Mouse (Mus musculus) CH12.LX (cell line): ENCODE measurements at regions not wholly inside any gene's neighbourhood (a gene's known extent, or its start where the extent isn't known, plus 50 kb on each side); places are given as distances from the start of the nearest gene placed in this dataset.

Experiments used
- DNase-seq: peaks from one replicate; pipeline ENCODE4 v3.0.0-alpha.2; 2013; ENCODE audit errors: extremely low read depth
- H3K27ac ChIP-seq: 2 replicates; pipeline ENCODE4 v1.5.1; 2012; ENCODE audit warnings: low read depth, mild to moderate bottlenecking, control low read depth, moderate library complexity; ENCODE audit not compliant: insufficient read depth
- H3K27me3 ChIP-seq: replicated peaks from 2 replicates; pipeline ENCODE3; 2012; ENCODE audit warnings: inconsistent platforms
- H3K36me3 ChIP-seq, 2 experiments: replicated peaks in 1 of 2; 2 replicates each; pipeline versions ENCODE3 to v1.6.1; 2012; ENCODE audit warnings: inconsistent platforms in 1 of 2, low read length in 1 of 2, mild to moderate bottlenecking in 1 of 2, mixed read lengths in 1 of 2, moderate library complexity in 1 of 2; ENCODE audit not compliant: control insufficient read depth in 1 of 2, insufficient read depth in 1 of 2
- H3K4me1 ChIP-seq, 2 experiments: 2 replicates each; pipeline ENCODE4 v1.6.1; 2012; ENCODE audit warnings: inconsistent platforms in 1 of 2, moderate library complexity in 1 of 2; ENCODE audit not compliant: insufficient read depth in 2 of 2, control insufficient read depth in 1 of 2
- H3K4me2 ChIP-seq: 2 replicates; pipeline ENCODE4 v1.6.1; 2012; ENCODE audit warnings: low read depth, mild to moderate bottlenecking, control low read depth; ENCODE audit not compliant: poor library complexity, insufficient read depth, severe bottlenecking
- H3K4me3 ChIP-seq, 3 experiments: fragments of 150-350 bp in 1 of 3; sonication (generic) in 1 of 3; replicated peaks in 1 of 3; 2 replicates each; pipeline versions ENCODE3 to v1.5.1; 2011 to 2012; ENCODE audit warnings: low read depth in 2 of 3, low read length in 2 of 3, mild to moderate bottlenecking in 2 of 3, moderate library complexity in 2 of 3, control low read depth in 1 of 3, improper control_type of control experiment in 1 of 3, inconsistent platforms in 1 of 3, mixed read lengths in 1 of 3; ENCODE audit not compliant: poor library complexity in 1 of 3
- H3K79me2 ChIP-seq: replicated peaks from 2 replicates; pipeline ENCODE4 v1.6.1; 2012; ENCODE audit warnings: mild to moderate bottlenecking, moderate library complexity; ENCODE audit not compliant: control insufficient read depth, poor library complexity, insufficient read depth, severe bottlenecking; ENCODE audit errors: extremely low read depth
- H3K9ac ChIP-seq: 2 replicates; pipeline ENCODE4 v1.6.1; 2012; ENCODE audit warnings: low read depth, mild to moderate bottlenecking, control low read depth, moderate library complexity; ENCODE audit not compliant: insufficient read depth
- H3K9me3 ChIP-seq: replicated peaks from 2 replicates; pipeline ENCODE3; 2012; ENCODE audit warnings: low read length, inconsistent platforms, mixed read lengths
- BHLHE40 ChIP-seq: IDR thresholded peaks from 2 replicates; pipeline ENCODE4 v1.6.1; 2011; ENCODE audit warnings: mild to moderate bottlenecking, low read depth, low read length, improper control_type of control experiment
- CHD2 ChIP-seq: IDR thresholded peaks from 2 replicates; pipeline ENCODE4 v1.6.1; 2011; ENCODE audit warnings: low read length, improper control_type of control experiment
- CTCF ChIP-seq, 2 experiments: IDR thresholded peaks in 1 of 2; conservative IDR thresholded peaks in 1 of 2; 2 replicates each; pipeline ENCODE4 v1.5.1; 2011 to 2012; ENCODE audit warnings: low read depth in 2 of 2, low read length in 2 of 2, improper control_type of control experiment in 1 of 2, inconsistent platforms in 1 of 2, mild to moderate bottlenecking in 1 of 2, moderate library complexity in 1 of 2
- E2F4 ChIP-seq: IDR thresholded peaks from 2 replicates; pipeline ENCODE4 v1.6.1; 2011; ENCODE audit warnings: low read depth, low read length, improper control_type of control experiment; ENCODE audit not compliant: insufficient replicate concordance
- EP300 ChIP-seq: IDR thresholded peaks from 2 replicates; pipeline ENCODE4 v1.6.1; 2011; ENCODE audit warnings: low read length, improper control_type of control experiment
- JUN ChIP-seq: IDR thresholded peaks from 2 replicates; pipeline ENCODE4 v1.6.1; 2011; ENCODE audit warnings: low read depth, mild to moderate bottlenecking, low read length, improper control_type of control experiment, moderate library complexity; ENCODE audit not compliant: insufficient read depth
- KAT2A ChIP-seq: IDR thresholded peaks from 2 replicates; pipeline ENCODE4 v1.6.1; 2012; ENCODE audit warnings: low read length, improper control_type of control experiment, inconsistent platforms; ENCODE audit not compliant: insufficient replicate concordance
- MAFK ChIP-seq: IDR thresholded peaks from 2 replicates; pipeline ENCODE4 v1.6.1; 2011; ENCODE audit warnings: low read length, improper control_type of control experiment; ENCODE audit not compliant: insufficient replicate concordance
- MAX ChIP-seq: IDR thresholded peaks from 2 replicates; pipeline ENCODE4 v1.6.1; 2011; ENCODE audit warnings: low read length, improper control_type of control experiment
- MAZ ChIP-seq: IDR thresholded peaks from 2 replicates; pipeline ENCODE4 v1.6.1; 2012; ENCODE audit warnings: low read depth, mild to moderate bottlenecking, inconsistent platforms, low read length, improper control_type of control experiment, moderate library complexity
- MEF2A ChIP-seq: IDR thresholded peaks from 2 replicates; pipeline ENCODE4 v1.6.1; 2014; ENCODE audit warnings: low read depth, mild to moderate bottlenecking, inconsistent platforms, low read length, improper control_type of control experiment, borderline replicate concordance
- MXI1 ChIP-seq: IDR thresholded peaks from 2 replicates; pipeline ENCODE4 v1.6.1; 2011; ENCODE audit warnings: mild to moderate bottlenecking, low read depth, low read length, improper control_type of control experiment
- PAX5 ChIP-seq: IDR thresholded peaks from 2 replicates; pipeline ENCODE4 v1.6.1; 2012; ENCODE audit warnings: low read length, inconsistent platforms, mixed read lengths
- POLR2A ChIP-seq: IDR thresholded peaks from 2 replicates; pipeline ENCODE4 v1.6.1; 2011; ENCODE audit warnings: low read depth, mild to moderate bottlenecking, improper control_type of control experiment, low read length
- POLR2AphosphoS2 ChIP-seq: IDR thresholded peaks from 2 replicates; pipeline ENCODE4 v1.6.1; 2011; ENCODE audit warnings: low read depth, low read length, improper control_type of control experiment
- SIN3A ChIP-seq: IDR thresholded peaks from 2 replicates; pipeline ENCODE4 v1.6.1; 2012; ENCODE audit warnings: low read length, improper control_type of control experiment, inconsistent platforms
- SMC3 ChIP-seq: IDR thresholded peaks from 2 replicates; pipeline ENCODE4 v1.6.1; 2011; ENCODE audit warnings: low read depth, low read length, improper control_type of control experiment
- UBTF ChIP-seq: IDR thresholded peaks from 2 replicates; pipeline ENCODE4 v1.6.1; 2012; ENCODE audit warnings: low read depth, mild to moderate bottlenecking, inconsistent platforms, low read length, improper control_type of control experiment, moderate library complexity
- USF1 ChIP-seq: IDR thresholded peaks from 2 replicates; pipeline ENCODE4 v1.6.1; 2014; ENCODE audit warnings: low read depth, mild to moderate bottlenecking, inconsistent platforms, low read length, improper control_type of control experiment
- ZC3H11A ChIP-seq: IDR thresholded peaks from 2 replicates; pipeline ENCODE4 v1.6.1; 2012; ENCODE audit warnings: low read depth, mild to moderate bottlenecking, inconsistent platforms, low read length, improper control_type of control experiment
- ZNF384 ChIP-seq: IDR thresholded peaks from 2 replicates; pipeline ENCODE4 v1.6.1; 2012; ENCODE audit warnings: low read depth, low read length, improper control_type of control experiment, inconsistent platforms
- dilution Hi-C: fragments of 300-500 bp; cut with MboI; formaldehyde crosslinking; loops from 2 replicates; pipeline ENCODE4 v1.14.3; 2020; ENCODE audit warnings: low sequenced_read_pairs; ENCODE audit not compliant: extremely low pct_unique_long_range_greater_than_20kb, extremely low pct_ligation_motif_present
- in situ Hi-C: fragments of 300-500 bp; cut with MboI; formaldehyde crosslinking; loops from 3 replicates; pipeline ENCODE4 v1.14.3; 2019; ENCODE audit warnings: low sequenced_read_pairs, low pct_ligation_motif_present, low pct_unique_long_range_greater_than_20kb, mixed read lengths

GRCm38 (mm10) chr6:94915842-94916620, 201.0 kb upstream of the Kbtbd8 start:
- TF ChIP-seq JUN (no peak), USF1 (no peak), PAX5 (no peak), ZNF384 (no peak), MEF2A (no peak), UBTF (no peak)
- no peak for DNase-seq
- Histone ChIP-seq H3K79me2 (no peaks in the 10 kb centered on the region), H3K27me3 (no peaks in the 10 kb centered on the region), H3K27ac (no peak overlapping the region), H3K4me3 (no peak overlapping the region), H3K9me3 (no peaks in the 10 kb centered on the region), H3K36me3 (no peaks in the 10 kb centered on the region), H3K4me1 (no peaks in the 10 kb centered on the region), H3K4me2 (no peak overlapping the region), H3K9ac (no peak overlapping the region)
- dilution Hi-C loops (no loop called here), in situ Hi-C loops (no loop called here)

GRCm38 (mm10) chr6:94911836-94912235, 205.2 kb upstream of the Kbtbd8 start:
- Histone ChIP-seq H3K27me3 (no peaks in the 10 kb centered on the region), H3K4me2 (no peak overlapping the region), H3K9me3 (no peaks in the 10 kb centered on the region), H3K27ac (no peak overlapping the region), H3K4me1 (no peaks in the 10 kb centered on the region), H3K36me3 (no peaks in the 10 kb centered on the region), H3K9ac (no peak overlapping the region), H3K79me2 (no peaks in the 10 kb centered on the region), H3K4me3 (no peak overlapping the region)
- dilution Hi-C loops, result no loop called here
- in situ Hi-C loops, result no loop called here
- no peak for DNase-seq
- TF ChIP-seq MEF2A, result no peak
- TF ChIP-seq USF1, result no peak
- no peak for TF ChIP-seq PAX5
- no peak for TF ChIP-seq MAFK
- TF ChIP-seq SMC3, result no peak
- no peak for TF ChIP-seq MAZ
- TF ChIP-seq EP300, result no peak
- no peak for TF ChIP-seq MAX
- no peak for TF ChIP-seq POLR2AphosphoS2
- TF ChIP-seq CHD2, result no peak

GRCm38 (mm10) chr6:94911374-94911773, 205.7 kb upstream of the Kbtbd8 start:
- Histone ChIP-seq H3K27me3 (no peaks in the 10 kb centered on the region), H3K9ac (no peak overlapping the region), H3K79me2 (no peaks in the 10 kb centered on the region), H3K36me3 (no peaks in the 10 kb centered on the region), H3K4me3 (no peak overlapping the region), H3K9me3 (no peaks in the 10 kb centered on the region), H3K4me2 (no peak overlapping the region), H3K27ac (no peak overlapping the region), H3K4me1 (no peaks in the 10 kb centered on the region)
- TF ChIP-seq POLR2AphosphoS2 (no peak), CHD2 (no peak), E2F4 (no peak), KAT2A (no peak), PAX5 (no peak), SIN3A (no peak), ZC3H11A (no peak), MXI1 (no peak), MAX (no peak), CTCF (conservative IDR thresholded peaks at IDR 0.05 in 1 of 2, IDR thresholded peaks at IDR 0.05 in 1 of 2; ENCODE audit: low read depth in 2 of 2, low read length in 2 of 2) (no peak), EP300 (no peak), JUN (no peak), BHLHE40 (no peak), POLR2A (no peak), USF1 (no peak)
- in situ Hi-C loops, result no loop called here
- dilution Hi-C loops, result no loop called here
- DNase-seq, result no peak
